Mouse (Mus musculus): ENCODE data around the gene Ankrd11.
"Not testable (repeated sequence)": the region's sequence is repeated elsewhere in the genome, so short reads cannot be mapped to it uniquely, and the experiment has no call there.

Gene Ankrd11

GRCm38 (mm10) chr8:123039376-123040109 is 2.5 kb downstream of the Ankrd11 start:
- no peak for DNase-seq

GRCm38 (mm10) chr8:123038351-123038750 is 3.7 kb downstream of the Ankrd11 start:
- no peak for DNase-seq

DNA sequence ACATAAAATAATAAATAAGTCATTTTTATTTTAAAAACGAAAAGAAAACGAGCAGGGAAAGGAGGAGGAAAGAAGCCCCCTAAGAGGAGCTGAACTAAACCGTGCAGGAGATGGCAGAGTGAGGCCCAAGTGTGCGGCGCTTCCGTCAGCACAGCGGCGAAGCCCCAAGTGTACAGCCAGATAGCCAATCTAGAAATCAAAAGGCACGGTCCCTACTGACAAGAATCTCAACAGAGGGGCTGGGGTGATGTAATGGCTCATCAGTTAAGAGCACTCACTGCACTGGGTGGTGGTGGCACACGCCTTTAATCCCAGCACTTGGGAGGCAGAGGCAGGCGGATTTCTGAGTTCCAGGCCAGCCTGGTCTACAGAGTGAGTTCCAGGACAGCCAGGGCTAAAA is 4.6 kb downstream of the Ankrd11 start:
- no peak for DNase-seq

- no peak for DNase-seq
Observed at GRCm38 (mm10) chr8:123036956-123037355, 5.1 kb downstream of the Ankrd11 start.

DNA sequence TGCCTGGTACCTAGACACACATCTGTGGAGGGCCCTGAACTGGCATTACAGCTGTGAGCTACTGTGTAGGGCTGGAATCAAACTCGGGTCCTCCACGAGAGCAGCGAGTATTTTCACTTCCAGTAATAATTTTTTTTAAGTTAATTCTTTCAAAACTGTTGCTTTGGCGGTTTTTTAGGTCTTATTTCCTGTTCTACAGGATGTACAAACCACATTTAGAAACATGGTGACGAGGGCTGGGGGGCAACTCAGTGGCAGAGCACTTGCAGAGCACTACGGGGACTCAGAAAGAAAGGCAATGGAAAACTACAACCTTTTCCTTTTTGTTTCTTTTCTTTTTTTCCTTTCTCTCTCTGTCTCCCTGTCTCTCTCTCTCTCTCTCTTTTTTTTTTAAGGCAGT is 7.9 kb downstream of the Ankrd11 start:
- DNase-seq = peak; percentile 41 to 55

- no peak for DNase-seq
Observed at GRCm38 (mm10) chr8:123033431-123033830, 8.6 kb downstream of the Ankrd11 start.

DNA sequence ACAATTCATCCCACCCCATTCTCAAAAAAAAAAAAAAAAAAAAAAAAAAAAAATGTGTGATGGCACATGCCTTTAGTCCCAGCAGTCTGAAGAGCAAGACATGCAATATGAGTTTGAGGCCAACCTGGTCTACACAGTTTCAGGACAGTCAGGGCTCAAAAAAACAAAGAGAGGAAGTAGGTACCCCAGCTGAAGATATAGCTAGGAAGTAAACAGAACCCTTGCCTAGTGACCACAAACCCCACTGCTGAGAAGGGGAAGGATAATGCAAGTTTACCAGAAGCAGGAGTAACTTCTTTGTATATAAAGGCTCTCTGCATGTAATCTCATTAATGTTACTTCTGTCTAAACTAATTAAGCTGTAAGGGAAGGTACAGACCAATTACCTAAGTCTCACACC is 9.3 kb downstream of the Ankrd11 start:
- DNase-seq = no peak

DNA sequence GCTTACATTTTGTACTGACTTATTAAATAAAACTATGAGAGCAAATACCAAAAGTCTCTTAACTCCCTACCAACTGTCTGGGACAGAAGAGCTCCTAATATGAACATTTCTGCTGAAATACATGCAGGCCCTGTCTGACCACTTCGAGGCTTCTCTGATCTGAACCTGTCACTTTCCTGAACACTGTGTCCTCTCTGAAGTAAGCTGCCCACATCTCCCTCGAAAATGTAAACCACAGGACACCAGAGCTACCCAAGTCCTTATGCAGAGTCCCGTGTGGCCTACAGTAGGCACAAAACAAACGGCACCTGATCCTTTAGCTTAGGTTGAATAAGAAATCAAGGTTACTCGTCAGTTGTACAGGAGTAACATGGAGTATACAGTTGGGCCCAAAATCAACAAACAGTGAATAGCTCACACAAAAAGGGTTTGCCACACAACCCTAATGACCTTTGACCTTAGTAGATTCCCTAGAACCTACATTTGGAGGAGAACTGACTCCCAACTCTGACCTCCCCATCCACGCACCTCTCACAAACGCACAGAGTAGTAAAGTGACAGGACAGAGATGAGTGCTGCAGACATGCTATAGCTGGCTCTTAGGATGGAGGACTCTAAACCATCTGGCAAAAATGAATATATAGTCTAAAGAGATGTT is 10.6 kb downstream of the Ankrd11 start:
- no peak for DNase-seq

- not testable (repeated sequence) for DNase-seq
Observed at GRCm38 (mm10) chr8:123030091-123030490, 12.0 kb downstream of the Ankrd11 start.

DNA sequence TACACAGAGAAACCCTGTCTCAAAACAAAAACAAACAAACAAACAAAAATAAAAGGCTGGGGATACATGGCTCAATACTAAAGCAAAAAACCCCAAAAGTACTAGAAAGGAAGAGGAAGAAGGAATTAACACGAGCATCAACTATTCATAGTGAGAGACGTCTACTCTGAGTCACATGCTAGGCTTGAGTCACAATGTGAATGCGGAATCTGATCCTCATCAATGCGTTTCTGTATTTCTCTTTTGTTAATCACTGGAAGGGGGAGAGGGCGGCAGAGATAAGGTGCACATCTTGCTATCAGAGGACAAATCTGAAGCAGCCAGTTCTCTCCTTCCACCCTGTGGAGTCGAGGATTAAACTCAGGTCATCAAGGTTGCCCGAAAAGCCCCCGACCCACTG is 14.3 kb downstream of the Ankrd11 start:
- DNase-seq = no peak

GRCm38 (mm10) chr8:123025951-123026351 is 16.1 kb downstream of the Ankrd11 start:
- no peak for DNase-seq

- no peak for DNase-seq
Observed at GRCm38 (mm10) chr8:123024226-123024625, 17.9 kb downstream of the Ankrd11 start.

- no peak for DNase-seq
Observed at GRCm38 (mm10) chr8:123022727-123023126, 19.4 kb downstream of the Ankrd11 start.

DNA sequence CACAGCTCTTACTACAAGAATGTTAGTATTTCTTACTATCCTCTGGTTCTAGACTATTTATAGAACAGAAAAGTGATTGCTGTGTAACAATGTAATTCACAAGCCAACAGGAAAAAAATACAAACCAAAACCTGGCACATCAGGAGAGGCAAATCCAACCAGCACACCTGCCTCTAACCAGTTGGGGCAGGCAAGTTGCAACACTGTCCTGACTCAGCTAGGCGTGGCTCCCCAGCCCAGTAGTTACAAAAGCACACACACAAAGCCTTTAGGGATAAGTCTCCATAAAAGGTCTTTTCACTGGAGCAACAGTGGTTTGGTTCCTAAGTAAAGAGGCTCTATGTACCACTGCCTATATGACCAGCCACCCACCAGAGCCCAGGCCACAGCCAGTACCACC is 20.8 kb downstream of the Ankrd11 start:
- DNase-seq = no peak

DNA sequence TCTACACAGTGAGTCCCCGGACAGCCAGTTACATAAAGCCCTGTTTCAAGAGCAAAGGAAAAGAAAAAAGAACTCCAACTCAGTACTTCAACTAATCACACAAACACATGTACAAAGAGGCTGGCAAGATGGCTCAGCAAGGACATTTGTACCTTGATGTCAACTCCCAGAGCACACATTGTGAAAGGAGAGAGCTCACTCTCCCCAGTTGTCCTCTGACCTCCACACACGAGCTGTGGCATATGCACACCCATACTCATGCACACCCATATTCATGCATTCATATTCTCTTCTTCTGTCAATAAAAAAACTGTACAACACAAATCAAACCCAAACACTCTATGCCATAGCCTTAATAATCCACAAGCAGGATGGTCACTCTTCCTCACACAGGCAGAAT is 21.2 kb downstream of the Ankrd11 start:
- no peak for DNase-seq

GRCm38 (mm10) chr8:123020084-123020483 is 22.0 kb downstream of the Ankrd11 start:
- DNase-seq = no peak

DNA sequence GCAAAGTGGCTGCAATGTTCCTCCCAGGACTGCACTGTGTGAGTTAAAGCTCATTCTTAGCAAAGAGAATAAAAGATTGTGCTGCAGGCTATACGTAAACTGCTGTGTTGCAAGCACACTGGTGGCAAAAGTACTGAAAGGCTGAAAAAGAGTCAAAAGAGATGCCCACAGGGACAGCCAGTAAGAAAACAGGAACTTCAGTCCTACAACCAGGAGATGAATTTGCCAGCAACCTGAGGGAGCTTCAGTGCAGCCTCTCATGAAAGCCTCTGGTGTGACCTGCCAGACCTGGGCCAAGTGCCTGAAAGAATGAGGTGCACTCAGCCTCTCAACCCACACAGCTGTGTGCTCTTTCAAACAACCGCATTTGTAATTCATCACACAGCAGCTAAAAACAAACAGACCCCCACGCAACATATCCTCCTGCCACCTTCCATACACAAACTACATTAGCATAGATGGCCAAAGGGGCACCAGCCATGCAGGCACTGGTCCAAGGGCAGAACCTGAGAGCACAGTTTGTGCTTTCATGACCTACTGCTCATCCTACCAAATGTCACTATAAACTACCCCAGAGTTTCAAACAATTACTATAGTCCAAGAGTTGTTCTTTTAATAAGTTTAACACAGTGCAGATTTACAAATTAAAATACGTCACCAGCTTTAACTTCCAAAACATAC is 23.5 kb downstream of the Ankrd11 start:
- no peak for DNase-seq

DNA sequence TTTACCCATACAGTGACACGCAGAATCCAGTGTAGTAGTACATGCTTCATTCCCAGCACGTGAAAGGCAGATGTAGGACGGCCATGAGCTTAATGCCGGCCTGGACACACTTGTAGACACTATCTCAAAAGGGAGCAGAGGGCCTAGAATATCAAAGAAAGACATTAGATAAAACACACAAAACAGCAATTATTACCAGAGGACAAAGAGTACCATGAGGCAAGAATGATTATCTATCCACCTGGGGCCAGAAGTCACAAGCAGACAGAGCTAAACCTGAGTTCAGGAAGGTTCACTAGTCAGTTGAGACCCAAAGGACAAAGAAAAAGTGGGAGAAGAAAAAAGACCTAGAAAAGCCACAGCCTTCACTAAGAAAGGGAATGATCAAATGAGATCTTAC is 24.9 kb downstream of the Ankrd11 start:
- no peak for DNase-seq

GRCm38 (mm10) chr8:123015074-123015473 is 27.0 kb downstream of the Ankrd11 start:
- DNase-seq = no peak

DNA sequence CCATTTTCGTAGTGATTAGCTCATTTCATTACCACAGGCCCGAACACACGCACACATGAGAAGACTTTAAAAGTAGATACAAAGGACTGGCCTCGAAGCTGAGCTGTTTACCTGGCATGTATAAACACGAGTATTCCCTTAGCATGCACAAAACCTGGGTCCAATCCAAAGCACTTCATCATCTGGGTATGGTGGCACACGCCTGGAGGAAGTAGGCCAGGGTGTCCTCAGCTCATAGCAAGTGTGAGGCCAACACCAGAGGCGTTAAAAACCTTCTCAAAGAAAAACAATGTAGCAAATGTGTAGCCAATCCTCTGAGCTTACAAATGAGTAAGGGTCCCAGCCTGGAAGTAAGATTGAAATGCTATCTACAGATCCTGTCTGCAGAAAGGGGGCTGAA is 27.6 kb downstream of the Ankrd11 start:
- no peak for DNase-seq

DNA sequence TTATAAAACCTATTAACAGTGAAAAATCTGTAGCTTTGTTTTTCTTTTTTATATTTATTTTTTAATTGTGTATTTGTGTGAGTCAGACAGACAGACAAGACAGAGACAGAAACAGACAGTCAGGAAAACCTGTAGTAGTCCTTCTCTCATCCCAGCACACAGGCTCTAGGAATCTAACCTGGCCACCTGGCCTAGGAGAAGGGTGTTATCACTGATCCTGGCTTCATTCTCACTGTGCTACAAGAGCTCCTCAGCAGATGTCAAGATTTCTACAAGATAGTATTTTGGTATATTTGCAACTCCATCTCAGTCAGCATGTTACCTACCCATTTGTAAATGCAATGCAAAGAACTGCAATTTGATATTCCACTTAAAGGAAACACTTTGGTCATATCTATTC is 30.8 kb downstream of the Ankrd11 start:
- DNase-seq = no peak

GRCm38 (mm10) chr8:123005805-123006204 is 36.3 kb downstream of the Ankrd11 start:
- DNase-seq = no peak

DNA sequence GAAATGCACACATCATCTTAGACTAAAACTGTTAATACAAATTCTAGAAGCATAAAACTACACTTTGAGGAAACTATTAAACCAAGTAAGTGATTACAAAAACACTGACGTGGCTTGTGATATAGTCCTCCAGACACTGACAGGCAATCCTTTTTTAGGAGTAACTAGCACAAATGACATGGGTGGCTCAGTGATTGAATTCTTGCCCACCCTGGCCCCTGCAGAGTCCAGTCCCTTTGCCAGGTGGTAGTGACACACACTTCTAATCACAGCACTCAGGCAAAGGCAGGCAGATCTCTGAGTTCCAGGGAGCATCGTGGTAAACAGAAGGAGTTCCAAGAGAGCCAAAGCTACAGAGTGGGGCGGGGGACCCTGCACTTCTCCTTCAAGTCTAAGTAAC is 36.7 kb downstream of the Ankrd11 start:
- DNase-seq = no peak

Data from spleen, adult 18-20 months (tissue).